Mouse (Mus musculus) brain, embryonic 14.5 days (tissue): ENCODE measurements around the gene Nisch.

ENCODE experiments used
- CTCF ChIP-seq: fragments of 200-500 bp; IDR thresholded peaks from 2 replicates; pipeline ENCODE4 v1.5.1; 2012; ENCODE audit warnings: inconsistent platforms, mild to moderate bottlenecking, moderate library complexity, borderline replicate concordance; ENCODE audit not compliant: insufficient read depth, insufficient read length; ENCODE audit errors: extremely low read depth
- POLR2A ChIP-seq: fragments of 200-500 bp; IDR thresholded peaks from 2 replicates; pipeline ENCODE4 v1.6.1; 2012; ENCODE audit warnings: mild to moderate bottlenecking, inconsistent platforms, borderline replicate concordance; ENCODE audit not compliant: poor library complexity, insufficient read depth, insufficient read length, severe bottlenecking; ENCODE audit errors: extremely low read depth

GRCm38 (mm10) chr14:31240528-31240927 lies 23.8 kb upstream of the Nisch start:
- TF ChIP-seq POLR2A (no peak), CTCF (no peak)
